Mouse (Mus musculus): ENCODE measurements around the gene BC067074. TPM values are rescaled to one million over a fixed set of nuclear protein-coding genes. Genes with fewer than 3 reads are reported as not detected.
A peak's percentile ranks its signal among the peaks of the same experiment; 100 is the strongest.
"Not testable (repeated sequence)": the region's sequence is repeated elsewhere in the genome, so short reads cannot be mapped to it uniquely, and the experiment has no call there.

Gene BC067074
- 0.89 and 1.1 TPM in 2 replicates for polyA plus RNA-seq (2015; fragmentation: Nextera tagmentation; extraction: Ambion mirVana)

DNA sequence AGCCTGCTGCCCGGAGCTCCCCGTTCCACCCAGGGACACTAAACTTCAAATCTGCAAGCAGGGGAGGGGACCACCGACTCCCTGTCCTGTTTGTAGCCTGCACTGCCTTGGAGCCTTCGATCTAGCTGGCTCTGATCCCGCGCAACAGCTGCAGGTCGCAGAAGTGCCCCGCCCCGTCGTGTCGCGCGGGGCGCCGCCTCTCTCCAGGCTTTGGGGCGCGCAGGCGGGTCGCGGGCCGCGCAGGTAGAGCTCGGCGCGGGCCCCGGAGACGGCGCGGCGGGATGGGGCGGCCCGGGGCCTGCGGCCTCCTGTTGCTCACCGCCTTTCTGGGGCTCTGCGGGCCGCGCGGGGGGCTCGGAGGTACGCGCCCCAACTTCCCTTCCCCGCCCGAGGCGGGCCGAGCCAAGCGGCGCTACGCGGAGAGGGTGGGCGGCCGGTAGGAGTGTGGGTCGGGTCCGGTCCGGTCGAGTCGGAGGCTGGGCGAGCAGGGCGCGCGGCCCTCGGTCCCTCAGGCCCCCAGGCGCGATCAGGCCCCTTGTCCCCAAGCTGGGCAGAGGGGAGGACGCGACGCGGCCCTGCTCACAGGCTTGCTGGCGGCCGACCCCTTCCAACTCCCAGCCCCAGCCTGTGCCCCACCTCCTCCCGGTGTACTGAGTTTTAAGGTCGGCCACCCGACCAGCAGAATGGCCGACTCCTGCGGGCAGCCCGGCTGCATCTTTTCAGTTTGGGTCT, at the start of gene BC067074:
BC067074 (plus strand) TSS at position 185 of the 732 bp plus-strand sequence.
- 1% methylated on average over 60 of the region's 75 CpGs for whole genome bisulfite sequencing
- ATAC-seq (ENCODE audit: low FRiP score, low TSS enrichment) (peak; percentile 80), DNase-seq (ENCODE audit: low spot score) (peak; percentile 72)
- H3K27me3 ChIP-seq (ENCODE audit: control insufficient read depth, insufficient read depth, low read length) = no peaks in the 10 kb centered on the region
- H3K4me3 ChIP-seq (ENCODE audit: low read depth, low read length) = peak within 1 kb of the TSS; percentile 59
- peak within 1 kb of the TSS; percentile 74 for H3K9ac ChIP-seq (ENCODE audit: low read length)
- no peak for TF ChIP-seq CTCF (IDR thresholded peaks at IDR 0.05; ENCODE audit: low read depth)
- H3K4me1 ChIP-seq (replicated peaks; ENCODE audit: control insufficient read depth, insufficient read depth) = no peaks in the 10 kb centered on the region
- H3K36me3 ChIP-seq (ENCODE audit: control insufficient read depth, insufficient read depth, low read length) = no peaks in the 10 kb centered on the region
- H3K27ac ChIP-seq (replicated peaks) = no peak within 1 kb of the TSS
- peak within 1 kb of the TSS; percentile 92 for H3K4me2 ChIP-seq (replicated peaks; ENCODE audit: low read depth)
- H3K9me3 ChIP-seq (ENCODE audit: control insufficient read depth, low read length) = no peaks in the 10 kb centered on the region

DNA sequence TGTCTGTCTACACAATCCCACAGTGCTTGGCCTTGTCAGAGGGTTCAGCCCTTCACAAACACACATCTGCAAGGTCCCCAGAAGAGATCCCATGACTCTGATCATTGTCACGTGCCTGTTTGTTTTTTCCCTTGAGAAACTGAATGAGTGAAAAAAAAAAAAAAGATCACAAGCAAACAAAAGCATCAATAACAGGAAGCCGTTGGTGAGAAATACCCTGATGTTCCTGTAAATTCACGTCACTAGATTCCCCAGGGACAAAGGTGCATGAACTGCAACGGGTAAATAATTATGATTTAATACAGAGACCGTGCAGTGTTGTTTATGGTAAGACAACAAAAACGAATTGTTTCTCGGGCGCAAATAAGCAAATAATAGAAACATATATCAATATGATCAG, 47.9 kb upstream of the BC067074 start:
- ATAC-seq (ENCODE audit: low FRiP score, low TSS enrichment) (no peak), DNase-seq (ENCODE audit: low spot score) (no peak)
- no peak for TF ChIP-seq CTCF (IDR thresholded peaks at IDR 0.05; ENCODE audit: low read depth)
- TF ChIP-seq EP300 (optimal IDR thresholded peaks at IDR 0.05) = no peak
- Histone ChIP-seq H3K4me3 (ENCODE audit: low read depth, low read length) (no peak overlapping the region), H3K9me3 (ENCODE audit: control insufficient read depth, low read length) (no peaks in the 10 kb centered on the region), H3K4me1 (replicated peaks; ENCODE audit: control insufficient read depth, insufficient read depth) (no peaks in the 10 kb centered on the region), H3K27me3 (ENCODE audit: control insufficient read depth, insufficient read depth, low read length) (no peaks in the 10 kb centered on the region), H3K4me2 (replicated peaks; ENCODE audit: low read depth) (no peak overlapping the region), H3K36me3 (ENCODE audit: control insufficient read depth, insufficient read depth, low read length) (no peaks in the 10 kb centered on the region), H3K27ac (replicated peaks) (no peak overlapping the region), H3K9ac (ENCODE audit: low read length) (no peak overlapping the region)
- WGBS = 72% methylated on average over 8 of the region's 8 CpGs

DNA sequence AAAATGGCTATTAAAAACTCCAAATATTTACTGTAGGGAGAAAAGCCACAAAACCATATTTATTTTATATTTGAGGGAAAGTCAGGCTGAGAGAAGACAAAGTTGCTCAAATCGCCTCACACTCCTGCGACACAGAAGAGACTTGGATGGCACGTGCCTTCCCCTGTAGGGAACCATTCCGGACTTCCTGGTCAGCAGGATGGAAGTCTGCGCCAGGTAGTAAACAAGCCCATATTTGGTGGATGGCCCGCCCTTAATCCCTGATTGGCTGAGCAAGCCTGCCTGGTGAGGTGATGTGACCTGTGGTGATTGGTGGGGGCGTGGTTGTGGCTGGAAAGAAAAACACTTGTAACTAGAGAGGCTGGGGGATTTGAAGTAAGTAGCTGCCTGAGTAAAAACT, 40.4 kb upstream of the BC067074 start:
- DNase-seq (ENCODE audit: low spot score) = not testable (repeated sequence)

GRCm38 (mm10) chr13:113256766-113257165, 36.2 kb upstream of the BC067074 start:
- H3K9ac ChIP-seq (ENCODE audit: low read length) = no peak overlapping the region
- no peak for TF ChIP-seq CTCF (IDR thresholded peaks at IDR 0.05; ENCODE audit: low read depth)
- TF ChIP-seq EP300 (optimal IDR thresholded peaks at IDR 0.05) = no peak
- H3K4me2 ChIP-seq (replicated peaks; ENCODE audit: low read depth) = no peak overlapping the region
- H3K27me3 ChIP-seq (ENCODE audit: control insufficient read depth, insufficient read depth, low read length) = no peaks in the 10 kb centered on the region
- H3K27ac ChIP-seq (replicated peaks) = no peak overlapping the region
- H3K9me3 ChIP-seq (ENCODE audit: control insufficient read depth, low read length) = no peaks in the 10 kb centered on the region
- DNase-seq (ENCODE audit: low spot score) = no peak
- no peaks in the 10 kb centered on the region for H3K36me3 ChIP-seq (ENCODE audit: control insufficient read depth, insufficient read depth, low read length)
- no peak overlapping the region for H3K4me3 ChIP-seq (ENCODE audit: low read depth, low read length)
- H3K4me1 ChIP-seq (replicated peaks; ENCODE audit: control insufficient read depth, insufficient read depth) = no peaks in the 10 kb centered on the region
- ATAC-seq (ENCODE audit: low FRiP score, low TSS enrichment) = no peak
- 78% methylated on average over 2 of the region's 2 CpGs for WGBS

More for the DNA sequence above, 40.4 kb upstream of the BC067074 start:
- not testable (repeated sequence) for H3K9ac ChIP-seq (ENCODE audit: low read length); ATAC-seq (ENCODE audit: low FRiP score, low TSS enrichment); H3K4me3 ChIP-seq (ENCODE audit: low read depth, low read length); H3K36me3 ChIP-seq (ENCODE audit: control insufficient read depth, insufficient read depth, low read length); H3K27me3 ChIP-seq (ENCODE audit: control insufficient read depth, insufficient read depth, low read length); H3K4me2 ChIP-seq (replicated peaks; ENCODE audit: low read depth); H3K27ac ChIP-seq (replicated peaks); H3K4me1 ChIP-seq (replicated peaks; ENCODE audit: control insufficient read depth, insufficient read depth); H3K9me3 ChIP-seq (ENCODE audit: control insufficient read depth, low read length)
- 63% methylated on average over 7 of the region's 7 CpGs for WGBS

GRCm38 (mm10) chr13:113257190-113257589, 35.8 kb upstream of the BC067074 start:
- H3K9ac ChIP-seq (ENCODE audit: low read length) = no peak overlapping the region
- no peak overlapping the region for H3K4me2 ChIP-seq (replicated peaks; ENCODE audit: low read depth)
- 47% methylated on average over 5 of the region's 5 CpGs for WGBS
- H3K36me3 ChIP-seq (ENCODE audit: control insufficient read depth, insufficient read depth, low read length) = no peaks in the 10 kb centered on the region
- no peak overlapping the region for H3K4me3 ChIP-seq (ENCODE audit: low read depth, low read length)
- TF ChIP-seq EP300 (optimal IDR thresholded peaks at IDR 0.05) (no peak), CTCF (IDR thresholded peaks at IDR 0.05; ENCODE audit: low read depth) (peak; percentile 52)
- H3K27me3 ChIP-seq (ENCODE audit: control insufficient read depth, insufficient read depth, low read length) = no peaks in the 10 kb centered on the region
- no peak overlapping the region for H3K27ac ChIP-seq (replicated peaks)
- H3K9me3 ChIP-seq (ENCODE audit: control insufficient read depth, low read length) = no peaks in the 10 kb centered on the region
- DNase-seq (ENCODE audit: low spot score) (no peak), ATAC-seq (ENCODE audit: low FRiP score, low TSS enrichment) (no peak)
- H3K4me1 ChIP-seq (replicated peaks; ENCODE audit: control insufficient read depth, insufficient read depth) = no peaks in the 10 kb centered on the region

DNA sequence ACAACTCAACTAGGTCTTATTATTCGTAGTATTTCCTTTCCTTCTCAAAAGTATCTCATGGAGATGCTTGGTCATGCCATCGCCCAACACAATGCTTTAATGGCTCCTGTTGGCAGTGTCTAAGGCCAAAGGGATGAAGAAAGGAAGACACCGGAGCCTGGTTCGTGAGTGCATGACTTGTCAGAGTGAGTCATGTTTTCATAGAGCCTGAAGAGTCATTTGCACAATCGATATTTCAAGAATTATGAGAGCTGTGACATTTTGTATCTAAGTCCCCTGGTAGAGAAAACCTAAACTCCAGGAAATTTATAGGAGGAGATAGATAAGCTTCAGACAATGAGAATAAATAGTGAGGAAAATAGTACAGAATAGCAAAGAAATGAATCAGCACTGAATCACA, 33.7 kb upstream of the BC067074 start:
- no peak for ATAC-seq (ENCODE audit: low FRiP score, low TSS enrichment)

More for the DNA sequence above, 33.7 kb upstream of the BC067074 start:
- H3K4me2 ChIP-seq (replicated peaks; ENCODE audit: low read depth) = no peak overlapping the region
- TF ChIP-seq EP300 (optimal IDR thresholded peaks at IDR 0.05) = no peak
- no peak for TF ChIP-seq CTCF (IDR thresholded peaks at IDR 0.05; ENCODE audit: low read depth)
- no peaks in the 10 kb centered on the region for H3K9me3 ChIP-seq (ENCODE audit: control insufficient read depth, low read length)
- no peaks in the 10 kb centered on the region for H3K36me3 ChIP-seq (ENCODE audit: control insufficient read depth, insufficient read depth, low read length)
- H3K4me3 ChIP-seq (ENCODE audit: low read depth, low read length) = no peak overlapping the region
- no peak overlapping the region for H3K27ac ChIP-seq (replicated peaks)
- H3K9ac ChIP-seq (ENCODE audit: low read length) = no peak overlapping the region
- WGBS = 84% methylated on average over 5 of the region's 5 CpGs
- H3K4me1 ChIP-seq (replicated peaks; ENCODE audit: control insufficient read depth, insufficient read depth) = no peaks in the 10 kb centered on the region
- no peak for DNase-seq (ENCODE audit: low spot score)
- H3K27me3 ChIP-seq (ENCODE audit: control insufficient read depth, insufficient read depth, low read length) = no peaks in the 10 kb centered on the region
